Mouse (Mus musculus): ENCODE measurements around the gene Ganc. TPM values are rescaled to one million over a fixed set of nuclear protein-coding genes. Genes with fewer than 3 reads are reported as not detected.

Ganc gene
- polyA plus RNA-seq, 1 experiment from 2014 or later = 10.7 TPM

- H3K36me3 ChIP-seq = no peaks in the 10 kb centered on the region
- H3K9me3 ChIP-seq (replicated peaks) = 0 out of 2 replicates have a peak, but pooled peaks cover 5% of the 10 kb centered on the region
These were observed 67.2 kb downstream of the Ganc start for GRCm38 (mm10) chr2:120470856-120471255.

GRCm38 (mm10) chr2:120476277-120477087 lies 72.8 kb downstream of the Ganc start:
- Histone ChIP-seq H3K4me3 (no peak overlapping the region), H3K4me1 (replicated peaks) (no peaks in the 10 kb centered on the region), H3K4me2 (no peak overlapping the region), H3K9ac (no peak overlapping the region), H3K27ac (ENCODE audit: poor library complexity, severe bottlenecking) (no peak overlapping the region), H3K9me3 (replicated peaks) (0 out of 2 replicates have a peak, but pooled peaks cover 5% of the 10 kb centered on the region), H3K36me3 (no peaks in the 10 kb centered on the region), H3K27me3 (replicated peaks) (no peaks in the 10 kb centered on the region)
- 75% methylated on average over 13 of the region's 13 CpGs for WGBS
- no peak for ATAC-seq (ENCODE audit: insufficient number of reproducible peaks, low FRiP score)

More at GRCm38 (mm10) chr2:120470856-120471255, 67.2 kb downstream of the Ganc start:
- WGBS = 71% methylated on average over 4 of the region's 4 CpGs
- Histone ChIP-seq H3K27me3 (replicated peaks) (no peaks in the 10 kb centered on the region), H3K27ac (ENCODE audit: poor library complexity, severe bottlenecking) (no peak overlapping the region), H3K4me2 (no peak overlapping the region), H3K9ac (no peak overlapping the region), H3K4me1 (replicated peaks) (no peaks in the 10 kb centered on the region), H3K4me3 (no peak overlapping the region)
- no peak for ATAC-seq (ENCODE audit: insufficient number of reproducible peaks, low FRiP score)

GRCm38 (mm10) chr2:120478600-120478999 lies 74.9 kb downstream of the Ganc start:
- no peak overlapping the region for H3K9ac ChIP-seq
- 0 out of 2 replicates have a peak, but pooled peaks cover 2% of the 10 kb centered on the region for H3K9me3 ChIP-seq (replicated peaks)
- H3K4me3 ChIP-seq = no peak overlapping the region
- no peak overlapping the region for H3K4me2 ChIP-seq
- WGBS = 42% methylated on average over 3 of the region's 3 CpGs
- ATAC-seq (ENCODE audit: insufficient number of reproducible peaks, low FRiP score) = no peak
- H3K27ac ChIP-seq (ENCODE audit: poor library complexity, severe bottlenecking) = no peak overlapping the region
- H3K36me3 ChIP-seq = no peaks in the 10 kb centered on the region
- no peaks in the 10 kb centered on the region for H3K27me3 ChIP-seq (replicated peaks)
- H3K4me1 ChIP-seq (replicated peaks) = peaks cover 18% of the 10 kb centered on the region

GRCm38 (mm10) chr2:120481921-120482320 lies 78.2 kb downstream of the Ganc start:
- H3K4me3 ChIP-seq = no peak overlapping the region
- no peaks in the 10 kb centered on the region for H3K27me3 ChIP-seq (replicated peaks)
- H3K27ac ChIP-seq (ENCODE audit: poor library complexity, severe bottlenecking) = no peak overlapping the region
- no peaks in the 10 kb centered on the region for H3K9me3 ChIP-seq (replicated peaks)
- H3K9ac ChIP-seq = no peak overlapping the region
- no peak overlapping the region for H3K4me2 ChIP-seq
- H3K4me1 ChIP-seq (replicated peaks) = peaks cover 18% of the 10 kb centered on the region
- no peaks in the 10 kb centered on the region for H3K36me3 ChIP-seq
- WGBS = 61% methylated on average over 8 of the region's 8 CpGs
- no peak for ATAC-seq (ENCODE audit: insufficient number of reproducible peaks, low FRiP score)

- Histone ChIP-seq H3K9me3 (replicated peaks) (no peaks in the 10 kb centered on the region), H3K9ac (0 out of 2 replicates have a peak overlapping the region, but pooled peaks have one; percentile 9), H3K4me3 (no peak overlapping the region), H3K4me2 (no peak overlapping the region), H3K27me3 (replicated peaks) (no peaks in the 10 kb centered on the region), H3K4me1 (replicated peaks) (peaks cover 18% of the 10 kb centered on the region), H3K27ac (ENCODE audit: poor library complexity, severe bottlenecking) (peak overlapping the region; percentile 76), H3K36me3 (no peaks in the 10 kb centered on the region)
- ATAC-seq (ENCODE audit: insufficient number of reproducible peaks, low FRiP score) = no peak
- 67% methylated on average over 8 of the region's 8 CpGs for WGBS
These were observed 79.1 kb downstream of the Ganc start for GRCm38 (mm10) chr2:120482506-120483389.

GRCm38 (mm10) chr2:120484241-120484640 lies 80.5 kb downstream of the Ganc start:
- H3K9me3 ChIP-seq (replicated peaks) = no peaks in the 10 kb centered on the region
- ATAC-seq (ENCODE audit: insufficient number of reproducible peaks, low FRiP score) = no peak
- H3K4me3 ChIP-seq = no peak overlapping the region
- peaks cover 18% of the 10 kb centered on the region for H3K4me1 ChIP-seq (replicated peaks)
- no peak overlapping the region for H3K27ac ChIP-seq (ENCODE audit: poor library complexity, severe bottlenecking)
- no peaks in the 10 kb centered on the region for H3K27me3 ChIP-seq (replicated peaks)
- H3K36me3 ChIP-seq = no peaks in the 10 kb centered on the region
- H3K9ac ChIP-seq = no peak overlapping the region
- 85% methylated on average over 3 of the region's 3 CpGs for WGBS
- H3K4me2 ChIP-seq = no peak overlapping the region

GRCm38 (mm10) chr2:120493254-120493653 lies 89.6 kb downstream of the Ganc start:
- no peaks in the 10 kb centered on the region for H3K27me3 ChIP-seq (replicated peaks)
- H3K4me1 ChIP-seq (replicated peaks) = peaks cover 9% of the 10 kb centered on the region; the same call in 1 of the 2 replicates
- no peak overlapping the region for H3K4me3 ChIP-seq
- H3K9me3 ChIP-seq (replicated peaks) = no peaks in the 10 kb centered on the region
- no peak overlapping the region for H3K4me2 ChIP-seq
- ATAC-seq (ENCODE audit: insufficient number of reproducible peaks, low FRiP score) = no peak
- no peak overlapping the region for H3K27ac ChIP-seq (ENCODE audit: poor library complexity, severe bottlenecking)
- no peaks in the 10 kb centered on the region for H3K36me3 ChIP-seq
- WGBS = 48% methylated on average over 4 of the region's 4 CpGs
- H3K9ac ChIP-seq = no peak overlapping the region

GRCm38 (mm10) chr2:120496511-120496910 lies 92.8 kb downstream of the Ganc start:
- Histone ChIP-seq H3K27ac (ENCODE audit: poor library complexity, severe bottlenecking) (0 out of 2 replicates have a peak overlapping the region, but pooled peaks have one; percentile 1), H3K36me3 (no peaks in the 10 kb centered on the region), H3K4me1 (replicated peaks) (peaks cover 33% of the 10 kb centered on the region), H3K4me3 (no peak overlapping the region), H3K27me3 (replicated peaks) (no peaks in the 10 kb centered on the region), H3K9me3 (replicated peaks) (no peaks in the 10 kb centered on the region), H3K9ac (no peak overlapping the region), H3K4me2 (no peak overlapping the region)
- no peak for ATAC-seq (ENCODE audit: insufficient number of reproducible peaks, low FRiP score)
- WGBS = 62% methylated on average over 3 of the region's 3 CpGs

GRCm38 (mm10) chr2:120499971-120500471 lies 96.3 kb downstream of the Ganc start:
- Histone ChIP-seq H3K36me3 (peaks cover 11% of the 10 kb centered on the region), H3K27ac (ENCODE audit: poor library complexity, severe bottlenecking) (peak overlapping the region; percentile 80), H3K9me3 (replicated peaks) (no peaks in the 10 kb centered on the region), H3K4me3 (no peak overlapping the region), H3K4me2 (peak overlapping the region; percentile 11), H3K9ac (peak overlapping the region; percentile 25; the same call in 1 of the 2 replicates), H3K4me1 (replicated peaks) (peaks cover 52% of the 10 kb centered on the region), H3K27me3 (replicated peaks) (no peaks in the 10 kb centered on the region)
- ATAC-seq (ENCODE audit: insufficient number of reproducible peaks, low FRiP score) = 0 out of 2 replicates have a peak, but pooled peaks have one; percentile 28
- 36% methylated on average over 6 of the region's 6 CpGs for WGBS

- peaks cover 51% of the 10 kb centered on the region for H3K4me1 ChIP-seq (replicated peaks)
- H3K27ac ChIP-seq (ENCODE audit: poor library complexity, severe bottlenecking) = no peak overlapping the region
- H3K9me3 ChIP-seq (replicated peaks) = no peaks in the 10 kb centered on the region
- no peak overlapping the region for H3K4me2 ChIP-seq
- H3K36me3 ChIP-seq = peaks cover 24% of the 10 kb centered on the region
- H3K27me3 ChIP-seq (replicated peaks) = no peaks in the 10 kb centered on the region
- ATAC-seq (ENCODE audit: insufficient number of reproducible peaks, low FRiP score) = no peak
- H3K4me3 ChIP-seq = no peak overlapping the region
- H3K9ac ChIP-seq = 0 out of 2 replicates have a peak overlapping the region, but pooled peaks have one; percentile 25
- 41% methylated on average over 17 of the region's 17 CpGs for WGBS
These were observed 97.6 kb downstream of the Ganc start for GRCm38 (mm10) chr2:120501136-120501918.
